Mouse (Mus musculus) spleen, postnatal 10 days (tissue): ENCODE measurements at regions not wholly inside any gene's neighbourhood (a gene's known extent, or its start where the extent isn't known, plus 50 kb on each side); places are given as distances from the start of the nearest gene placed in this dataset.

ENCODE experiments used
- DNase-seq, 2 experiments: peaks; one replicate each; pipeline ENCODE4 v3.0.0; 2021 to 2022; ENCODE audit warnings: low spot score in 2 of 2

DNA sequence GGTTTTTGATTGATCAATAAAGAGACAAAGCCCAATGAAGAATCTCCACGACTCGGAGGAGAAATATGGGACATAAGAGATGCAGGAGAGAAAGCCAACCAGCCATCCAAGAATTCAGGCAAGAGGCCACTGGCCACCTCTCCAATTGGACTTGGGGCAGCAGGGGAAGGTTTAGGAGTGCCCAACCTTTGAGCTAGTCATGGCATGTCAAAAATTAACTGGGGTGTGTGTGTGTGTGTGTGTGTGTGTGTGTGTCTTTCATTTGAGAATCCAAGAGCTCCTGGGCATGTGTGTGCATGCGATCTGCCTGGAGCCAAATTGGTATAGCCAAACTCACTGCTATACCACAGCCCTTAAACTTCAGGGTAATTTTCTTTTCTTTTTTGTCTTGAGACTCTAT is 51.6 kb upstream of the Cecr2 start:
- no peak for DNase-seq

DNA sequence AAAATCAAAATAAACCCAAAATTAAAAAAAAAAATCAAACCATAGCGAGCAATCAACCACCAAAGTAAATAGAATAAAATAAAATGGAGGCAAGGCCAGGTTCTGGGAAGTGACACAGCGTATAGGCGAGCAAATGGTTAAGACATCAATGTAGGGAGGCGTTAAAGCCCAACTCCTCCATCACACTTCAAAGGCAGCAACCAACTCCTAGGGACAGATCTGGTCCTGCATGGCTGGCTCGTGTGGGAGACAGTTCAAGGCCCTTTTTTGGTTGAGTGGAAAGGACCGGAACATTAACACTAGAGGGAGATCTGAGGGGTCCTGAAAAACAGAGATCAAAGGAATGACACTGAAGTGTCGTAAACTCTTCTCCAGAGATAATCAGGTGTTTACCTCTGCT is 53.8 kb upstream of the Cecr2 start:
- DNase-seq: no peak

DNA sequence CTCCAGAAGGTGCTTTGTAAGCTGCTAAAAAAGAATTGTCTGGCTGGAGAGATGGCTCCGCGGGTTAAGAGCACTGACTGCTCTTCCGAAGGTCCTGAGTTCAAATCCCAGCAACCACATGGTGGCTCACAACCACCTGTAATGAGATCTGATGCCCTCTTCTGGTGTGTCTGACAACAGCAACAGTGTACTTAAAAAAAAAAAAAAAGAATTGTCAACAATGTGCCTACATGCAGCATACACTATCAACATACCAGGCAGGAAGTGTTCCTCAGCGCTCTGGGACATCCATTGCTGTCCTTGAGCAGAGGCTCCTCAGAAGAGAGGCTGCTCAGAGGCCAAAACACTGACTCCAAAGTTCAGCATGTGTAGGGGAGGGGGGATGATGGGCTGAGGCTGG is 56.3 kb upstream of the Cecr2 start:
- no peak for DNase-seq

DNA sequence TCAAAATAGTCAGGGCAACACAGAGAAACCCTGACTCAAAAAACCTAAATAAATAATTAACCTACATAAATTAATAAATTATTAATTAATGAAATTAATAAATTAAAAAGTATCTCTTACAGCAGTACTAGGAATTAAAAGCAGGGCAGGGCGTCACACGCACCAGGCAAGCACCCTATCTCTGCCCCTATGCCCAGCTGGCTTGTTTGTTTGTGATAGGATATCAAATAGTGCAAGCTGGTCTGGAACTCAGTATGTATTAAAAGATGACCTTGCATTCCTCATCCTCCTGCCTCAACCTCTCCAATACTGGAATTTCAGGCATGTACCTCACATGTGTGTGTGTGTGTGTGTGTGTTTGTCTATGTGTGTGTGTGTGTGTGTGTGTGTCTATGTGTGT is 60.7 kb upstream of the Cecr2 start:
- DNase-seq: peak in 1 of 2 experiments; percentile 66

DNA sequence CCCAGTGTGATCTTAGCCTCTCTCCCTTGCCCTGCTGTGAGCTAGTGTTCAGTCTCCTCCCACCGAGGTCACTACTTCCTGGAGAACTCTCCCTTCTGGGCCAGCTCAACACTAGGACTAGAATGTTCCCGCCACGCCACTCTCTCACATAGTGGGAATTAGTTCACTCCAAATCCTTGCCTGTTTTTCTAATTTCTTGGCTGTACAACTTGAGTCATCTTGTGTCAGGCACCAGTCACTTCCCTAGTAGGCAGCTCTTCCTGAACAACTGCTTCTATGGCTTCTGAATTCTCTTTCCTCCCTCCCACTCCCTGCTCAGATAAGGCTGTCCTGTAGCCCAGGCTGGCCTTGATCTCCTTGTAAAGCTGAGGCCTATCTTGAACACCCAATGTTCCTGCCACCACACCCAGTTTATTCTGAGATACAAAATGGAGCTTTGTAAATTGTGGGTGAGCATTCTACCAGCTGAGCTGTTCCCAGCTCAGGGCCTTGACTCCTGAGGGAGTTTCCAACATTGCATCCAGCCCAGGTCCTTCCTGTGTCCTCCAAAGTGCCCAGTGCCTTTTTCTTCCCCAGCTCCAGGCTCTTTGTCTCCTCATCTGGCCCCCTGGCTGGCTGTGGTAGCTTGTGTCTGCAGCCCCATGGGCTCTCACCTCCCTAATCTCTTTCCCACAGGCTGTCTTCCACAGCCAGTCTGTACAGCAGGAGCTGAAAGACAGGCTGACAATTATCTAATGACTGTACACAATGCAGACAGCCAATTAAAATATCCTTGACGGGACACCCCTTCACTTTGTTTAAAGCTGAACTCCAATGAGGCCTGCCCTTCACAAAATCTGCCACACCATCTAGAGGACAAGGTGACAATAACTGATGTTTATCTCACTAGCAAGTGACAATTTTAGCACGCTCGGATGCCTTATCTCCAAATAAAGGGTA is 61.9 kb upstream of the Cecr2 start:
- DNase-seq: peak; percentile 59 to 74

DNA sequence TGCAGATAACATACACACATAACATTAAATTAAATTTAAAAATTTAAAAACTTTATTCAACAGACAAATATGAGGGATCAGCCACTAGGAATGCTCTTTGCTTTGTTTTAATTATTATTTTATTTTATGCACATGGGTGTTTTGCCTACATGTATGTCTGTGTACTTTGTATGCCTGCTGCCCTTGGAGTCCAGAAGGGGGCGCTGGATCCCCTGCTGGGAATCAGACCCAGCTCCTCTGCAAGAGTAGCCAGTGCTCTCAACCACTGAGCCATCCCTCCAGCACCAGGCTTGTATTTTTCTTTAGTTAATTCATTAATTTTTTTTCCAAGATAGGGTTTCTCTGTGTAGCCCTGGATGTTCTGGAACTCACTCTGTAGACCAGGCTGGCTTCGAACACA is 62.7 kb upstream of the Cecr2 start:
- peak; percentile 72 to 88 for DNase-seq

DNA sequence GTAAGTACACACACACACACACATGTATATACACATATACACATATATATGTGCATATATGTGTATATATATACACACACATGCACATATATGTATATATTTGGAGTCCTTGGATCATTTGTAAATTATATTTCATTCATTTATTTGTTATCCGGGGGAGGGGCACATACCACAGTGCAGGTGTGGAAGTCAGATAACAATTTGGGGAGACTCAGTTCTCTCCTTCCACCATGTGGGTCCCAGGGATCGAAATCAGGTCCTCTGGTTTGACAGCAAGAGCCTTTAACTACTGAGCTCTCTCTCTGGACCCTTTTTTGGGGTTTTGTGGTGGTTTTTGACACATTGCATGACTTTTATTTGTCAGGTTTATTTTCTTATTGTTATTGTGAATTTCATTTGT is 65.8 kb upstream of the Cecr2 start:
- DNase-seq: no peak

DNA sequence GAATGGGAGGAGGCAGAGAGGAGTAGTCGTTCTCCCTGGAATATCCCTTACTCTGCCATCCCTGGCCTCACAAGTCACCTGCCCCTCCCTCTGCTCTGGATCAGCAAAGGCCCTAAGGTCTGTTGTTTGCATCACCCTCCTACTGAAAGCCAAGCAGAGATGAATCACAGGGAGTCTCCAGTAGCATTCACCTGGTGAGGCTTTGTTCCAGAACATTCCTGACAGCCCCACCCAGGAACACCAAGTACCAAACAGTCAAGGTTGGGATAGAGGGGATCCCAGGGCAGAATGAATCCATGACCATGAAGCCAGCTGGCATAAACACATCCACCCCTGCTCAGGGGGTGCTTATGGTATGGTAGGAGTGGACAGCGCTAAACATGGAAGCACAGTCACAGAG is 67.4 kb upstream of the Hdhd5 start:
- no peak for DNase-seq

DNA sequence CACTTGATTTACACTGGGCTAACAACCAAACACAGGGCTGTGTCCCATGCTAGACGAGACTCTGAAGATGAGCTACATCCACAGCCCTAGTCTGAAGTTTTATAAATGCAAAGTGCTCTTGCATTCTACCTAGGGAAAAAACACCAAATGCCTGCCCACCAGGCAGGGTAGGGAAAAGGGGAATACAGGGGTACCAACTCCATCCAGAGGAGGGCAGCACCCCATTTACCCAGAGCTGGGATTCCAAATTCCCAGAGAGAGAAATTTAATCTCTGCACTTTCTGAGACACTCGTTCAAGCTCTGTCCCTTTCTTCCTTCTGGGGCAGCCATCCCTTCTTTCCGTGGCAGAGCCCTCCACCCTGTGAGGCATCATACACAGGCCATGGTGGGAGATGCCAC is 66.8 kb upstream of the Hdhd5 start:
- DNase-seq: no peak

DNA sequence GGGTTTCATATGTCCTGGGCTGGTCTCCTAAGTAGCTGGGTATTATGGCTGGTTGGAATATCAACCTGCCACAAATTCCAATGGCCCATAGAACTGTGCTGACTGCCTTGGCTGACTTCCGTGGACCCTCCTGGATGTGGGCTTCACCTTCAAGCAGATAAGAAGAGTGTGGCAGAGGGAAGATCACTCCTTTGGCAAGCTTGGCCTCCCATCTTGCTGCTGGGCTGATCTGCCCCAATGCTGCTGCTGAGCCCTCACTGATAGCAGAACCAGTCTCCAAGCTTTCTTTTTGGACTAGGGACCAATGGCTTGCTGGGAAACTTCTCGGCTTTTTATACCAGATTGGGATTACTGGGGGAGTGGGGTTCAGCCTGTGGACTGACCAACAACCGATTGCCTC is 65.6 kb upstream of the Hdhd5 start:
- DNase-seq: no peak

DNA sequence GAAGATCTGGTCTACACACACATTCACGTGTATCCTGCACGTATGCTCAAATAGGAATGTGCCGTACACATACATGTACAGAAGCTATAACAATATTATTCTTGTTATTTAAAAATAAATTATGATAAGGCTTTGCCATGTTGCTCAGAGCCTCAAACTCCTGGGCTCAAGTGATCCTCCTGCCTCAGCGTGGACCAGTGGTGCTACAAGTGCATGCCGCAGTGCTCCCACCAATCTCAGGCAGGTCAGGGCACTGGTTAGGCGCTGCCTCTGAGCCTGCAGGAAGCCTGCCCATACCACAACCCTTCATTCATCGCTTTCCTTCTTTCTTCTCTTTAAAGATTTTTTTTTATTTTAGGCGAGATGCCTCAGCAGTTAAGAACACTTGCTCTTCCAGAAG is 63.3 kb upstream of the Hdhd5 start:
- DNase-seq: no peak

DNA sequence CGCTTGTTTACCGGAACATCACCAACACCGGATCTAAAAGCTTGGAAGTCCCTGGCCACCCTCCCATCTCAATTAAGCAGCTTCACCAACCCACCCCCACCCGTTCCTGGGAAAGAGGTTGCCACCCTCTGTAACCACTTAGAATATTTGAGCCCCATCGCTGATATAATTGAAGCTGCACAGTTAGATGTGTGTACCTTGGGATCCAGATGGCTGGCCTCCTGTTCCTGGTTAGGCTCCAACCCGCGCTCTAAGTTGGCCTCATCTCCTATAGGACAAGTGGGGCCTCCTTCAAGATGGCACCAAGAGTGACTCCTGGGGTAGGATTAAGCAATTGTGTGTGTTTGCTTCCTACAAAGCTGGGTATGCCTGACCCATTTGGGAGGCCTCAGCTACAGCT is 61.6 kb upstream of the Hdhd5 start:
- no peak for DNase-seq

DNA sequence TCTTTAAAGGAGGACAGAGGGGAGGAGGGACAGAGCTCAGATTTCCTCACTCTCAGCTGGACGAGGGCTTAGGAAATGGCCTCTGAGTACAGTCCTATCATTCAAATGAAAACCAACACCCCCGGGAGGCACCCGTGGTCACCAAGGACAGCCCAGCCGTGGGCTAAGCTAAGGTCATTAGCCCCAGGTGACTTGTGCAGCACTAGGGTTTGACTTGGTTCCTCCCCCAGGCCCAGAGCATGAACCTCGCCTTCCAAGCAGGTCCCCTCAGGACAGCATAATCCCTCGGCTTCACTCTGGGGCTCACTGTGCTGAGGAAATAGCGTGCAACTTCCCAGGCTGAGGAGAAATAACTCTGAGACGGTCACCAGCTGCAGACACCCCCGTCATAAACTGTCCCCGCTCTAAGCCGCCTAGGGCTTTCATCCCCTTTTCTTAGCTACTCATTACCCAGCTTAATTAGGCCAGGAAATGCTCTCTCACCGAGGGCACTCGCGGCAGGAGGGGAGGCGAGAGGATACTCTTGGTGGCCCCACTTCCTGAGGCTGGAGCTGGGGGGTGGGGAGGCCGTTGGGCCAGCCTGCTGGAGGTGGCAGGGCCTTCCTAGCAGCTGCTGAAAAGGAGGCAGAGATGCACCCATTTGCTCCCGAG is 61.0 kb upstream of the Hdhd5 start:
- peak in 1 of 2 experiments; percentile 54 for DNase-seq

DNA sequence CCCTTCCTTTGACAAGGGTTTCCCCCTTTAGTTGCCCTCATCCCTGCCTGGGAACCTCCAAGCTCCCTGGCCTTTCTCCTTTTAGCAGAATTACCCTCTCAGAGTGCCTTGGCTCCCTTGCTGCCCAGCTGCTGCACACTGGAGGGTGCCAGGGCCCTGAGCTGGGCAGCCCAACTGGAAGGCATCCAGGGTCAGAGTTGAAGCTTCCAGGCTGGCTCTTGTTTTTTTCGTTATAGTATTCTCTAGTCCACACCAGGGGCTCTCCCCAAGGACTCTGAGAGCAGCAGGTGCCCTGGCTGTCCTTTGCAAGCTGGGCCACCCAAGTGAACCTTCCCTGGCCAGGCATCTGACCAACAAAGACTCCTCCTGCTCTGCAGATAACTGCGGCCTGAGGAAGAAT is 59.1 kb upstream of the Hdhd5 start:
- DNase-seq: no peak

DNA sequence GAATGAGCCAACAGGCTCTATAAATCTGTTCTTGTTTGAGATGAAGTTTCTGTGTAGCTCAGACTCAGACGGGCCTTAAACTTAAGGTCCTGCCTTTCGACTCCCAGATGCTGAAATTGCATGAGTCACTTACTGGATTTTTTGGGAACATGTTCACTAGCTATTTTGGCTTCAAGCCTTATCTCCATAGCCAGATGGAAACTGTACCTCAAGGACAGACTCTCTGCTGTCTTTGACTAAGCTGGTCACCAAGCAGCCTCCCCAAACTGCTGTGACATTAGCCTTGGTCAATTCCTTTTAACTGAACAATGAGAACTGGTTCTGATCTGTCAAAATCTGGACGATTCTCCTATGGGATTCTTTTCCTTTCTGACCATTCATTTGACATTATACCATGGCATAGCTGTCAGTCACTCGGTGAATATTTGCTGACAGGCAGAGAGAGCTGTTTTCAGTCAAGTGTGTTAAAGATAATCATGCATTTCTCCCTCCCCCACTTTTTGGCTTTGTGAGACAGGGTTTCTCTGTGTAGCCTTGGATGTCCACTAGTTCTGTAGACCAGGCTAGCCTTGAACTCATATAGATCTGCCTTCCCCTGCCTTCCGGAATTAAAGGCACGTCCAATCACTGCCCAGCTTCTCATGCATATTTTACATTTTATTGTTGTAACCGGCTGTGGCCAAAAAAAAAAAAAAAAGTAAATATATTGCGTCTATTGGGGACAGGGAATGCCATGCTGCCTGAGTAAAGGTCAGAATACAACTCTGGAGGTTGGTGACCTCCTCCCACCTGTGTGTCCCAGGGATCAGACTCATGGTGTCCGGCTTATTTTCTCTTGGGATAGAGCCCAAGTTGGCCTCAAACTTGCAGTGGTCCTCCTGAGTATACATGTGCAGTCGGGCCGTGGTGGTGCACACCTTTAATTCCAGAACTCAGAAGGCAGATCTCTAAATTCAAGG is 57.9 kb upstream of the Hdhd5 start:
- no peak for DNase-seq

DNA sequence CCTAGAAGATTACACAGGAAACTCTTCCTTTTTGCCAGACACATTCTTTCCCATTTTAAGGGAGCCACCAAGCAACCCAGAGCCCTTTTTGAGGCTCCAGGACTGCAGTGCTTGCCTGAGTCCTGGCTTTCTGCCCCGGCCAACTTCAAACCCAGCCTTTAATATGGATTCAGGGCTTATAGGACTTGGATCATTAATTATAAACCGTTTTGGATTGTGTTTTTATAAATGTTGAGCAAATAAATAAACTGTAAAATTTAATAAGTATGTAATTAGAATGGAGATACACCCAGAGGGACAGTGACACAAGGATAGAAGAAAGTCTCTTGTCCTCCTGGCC is 54.8 kb upstream of the Hdhd5 start:
- DNase-seq: no peak

DNA sequence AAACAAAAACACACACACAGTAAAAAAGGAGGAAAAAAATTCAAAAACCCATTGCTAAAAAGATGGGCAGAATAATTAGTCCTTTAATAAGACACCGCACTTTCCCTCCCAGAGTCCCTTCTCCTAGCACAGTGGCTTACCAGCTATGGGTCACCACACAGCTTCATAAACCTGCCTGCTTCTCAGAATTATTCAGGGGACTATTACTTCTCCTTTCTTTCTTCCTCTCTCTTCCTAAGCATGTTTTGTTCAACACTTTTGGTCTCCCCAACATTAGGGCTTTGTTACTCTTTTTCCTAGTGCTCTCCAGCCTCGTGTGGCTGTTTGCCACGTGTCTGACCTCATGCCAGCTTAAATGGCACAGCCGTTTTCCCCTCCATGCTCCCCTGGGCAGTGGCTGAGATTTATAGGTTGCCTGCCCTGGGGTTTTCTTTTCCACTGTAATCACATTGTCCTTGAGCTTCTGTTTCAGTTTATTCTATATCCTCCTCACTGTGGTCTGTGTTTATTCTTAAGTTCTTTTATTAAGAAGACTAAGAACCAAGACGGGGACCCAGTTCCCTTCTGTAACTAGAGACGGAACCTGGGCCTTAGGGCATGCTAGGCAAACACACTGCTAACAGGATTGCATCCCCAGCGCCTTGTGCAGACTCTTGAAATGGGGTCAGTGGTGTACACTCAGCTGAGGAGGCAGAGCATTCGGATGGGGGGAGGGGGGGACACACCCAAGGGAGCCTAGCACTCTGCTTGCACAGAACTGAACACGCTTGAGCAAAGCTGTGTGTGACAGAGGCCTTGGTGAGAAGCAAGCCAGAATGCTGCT is 54.2 kb upstream of the Hdhd5 start:
- peak in 1 of 2 experiments; percentile 60 for DNase-seq

DNA sequence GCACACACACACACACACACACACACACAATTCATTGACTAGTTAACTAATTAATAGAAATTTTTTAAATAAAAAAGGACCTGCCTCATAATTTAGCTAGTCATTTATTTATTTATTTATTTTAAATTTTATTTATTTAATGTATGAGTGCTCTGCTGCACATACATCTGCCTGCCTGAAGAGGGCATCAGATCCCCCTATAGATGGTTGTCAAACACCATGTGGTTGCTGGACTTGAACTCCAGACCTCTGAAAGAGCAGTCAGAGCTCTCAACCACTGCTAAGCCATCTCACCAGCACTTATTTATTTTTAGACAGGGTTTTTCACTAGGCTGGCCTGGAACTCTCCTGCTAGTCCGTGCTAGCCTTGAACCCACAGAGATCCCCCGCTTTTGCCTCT is 50.6 kb upstream of the Hdhd5 start:
- DNase-seq: no peak
